In the genomic region with DNA sequence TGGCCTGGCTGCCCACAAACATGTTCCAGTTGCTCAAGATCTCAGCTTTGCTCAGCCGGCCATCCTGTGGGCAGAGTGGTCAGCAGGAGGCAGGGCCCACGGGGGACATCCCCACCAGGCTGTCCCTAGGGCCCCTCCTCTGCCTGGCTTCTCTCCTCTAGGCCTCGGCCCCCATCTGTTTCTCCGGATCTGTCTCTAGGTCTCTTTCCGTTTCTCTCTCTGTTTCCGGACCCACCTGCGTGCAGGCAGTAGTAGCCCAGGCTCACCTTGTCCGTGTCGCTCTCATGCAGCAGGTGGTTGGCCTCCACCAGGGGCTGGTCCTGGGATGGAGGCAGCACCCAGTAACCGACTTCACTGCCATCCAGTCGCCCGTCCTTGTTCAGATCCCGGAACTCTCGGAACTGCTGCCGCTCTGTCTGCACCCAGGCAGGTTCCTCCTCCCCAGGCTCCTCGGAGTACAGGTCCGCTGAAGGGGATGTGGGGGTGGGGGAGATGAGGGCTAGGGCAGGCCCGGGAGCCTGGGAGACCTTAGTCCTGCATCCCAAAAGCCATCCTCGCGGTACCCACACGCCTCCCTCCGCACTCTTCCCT, we compare ENCODE assay signal across 9 mouse cellular contexts. TPM values are rescaled to one million over a fixed set of nuclear protein-coding genes. Genes with fewer than 3 reads are reported as not detected.
DNase-seq lines count a peak whose midpoint lies in the region; ATAC-seq and TF ChIP-seq lines count a peak whose summit lies in the region.
"Had no signal": no experiment of that assay in that cellular context is flagged by ENCODE, and none has a peak within 500 bp of the region (broad histone marks: within the 10 kb centered on the region; RNA-seq: fewer than 3 reads in every experiment).

No protein-coding gene starts in this region.

- H3K4me2 ChIP-seq in lung, embryonic 16.5 days (ENCODE audit: low read depth, low read length), result no peak overlapping the region
- no peak overlapping the region for H3K4me2 ChIP-seq in embryonic facial prominence, embryonic 14.5 days (ENCODE audit: low read depth, low read length)
- no peak overlapping the region for H3K4me2 ChIP-seq in myocyte (ENCODE audit: low read depth)
- H3K4me2 ChIP-seq: midbrain, embryonic 12.5 days had no signal

- H3K27me3 ChIP-seq in lung, embryonic 16.5 days (ENCODE audit: control insufficient read depth, insufficient read depth, low read depth, low read length), result no peaks in the 10 kb centered on the region
- no peaks in the 10 kb centered on the region for H3K27me3 ChIP-seq in embryonic facial prominence, embryonic 14.5 days (replicated peaks; ENCODE audit: control insufficient read depth, insufficient read depth, low read length)
- no peaks in the 10 kb centered on the region for H3K27me3 ChIP-seq in myocyte (ENCODE audit: control insufficient read depth, insufficient read depth, insufficient read length)
- H3K27me3 ChIP-seq: midbrain, embryonic 12.5 days had no signal

- no peak for TF ChIP-seq POLR2A in myocyte (IDR thresholded peaks at IDR 0.05; ENCODE audit: insufficient read length, low read depth)

- peak overlapping the region; percentile 10 for H3K4me3 ChIP-seq in gastrocnemius, adult 2 months
- H3K4me3 ChIP-seq in lung, embryonic 16.5 days (ENCODE audit: low read length), result no peak overlapping the region
- H3K4me3 ChIP-seq in embryonic facial prominence, embryonic 14.5 days (ENCODE audit: low read depth, low read length), result no peak overlapping the region; the same call in 1 of the 2 replicates
- no peak overlapping the region for H3K4me3 ChIP-seq in myocyte
- H3K4me3 ChIP-seq: midbrain, embryonic 12.5 days had no signal

- peak overlapping the region; percentile 33 for H3ac ChIP-seq in myocyte (ENCODE audit: control insufficient read depth, insufficient read length)

- no peaks in the 10 kb centered on the region for H3K9me3 ChIP-seq in lung, embryonic 16.5 days (ENCODE audit: control insufficient read depth, low read length)
- H3K9me3 ChIP-seq in embryonic facial prominence, embryonic 14.5 days (ENCODE audit: control insufficient read depth, low read length), result no peaks in the 10 kb centered on the region
- H3K9me3 ChIP-seq: midbrain, embryonic 12.5 days had no signal

- DNase-seq in gastrocnemius, adult 2 months, result no peak
- DNase-seq in gastrocnemius, adult 8-10 months (ENCODE audit: low spot score in 2 of 2), result no peak
- DNase-seq in lung, postnatal 10 days, result no peak
- no peak for DNase-seq in embryonic facial prominence, embryonic 14.5 days (ENCODE audit: low spot score)
- no peak for DNase-seq in embryo, embryonic 10 days (ENCODE audit: low spot score)
- DNase-seq in testis, postnatal 10 days (ENCODE audit: low spot score), result no peak

- H3K36me3 ChIP-seq in lung, embryonic 16.5 days (ENCODE audit: control insufficient read depth, insufficient read depth, low read length), result peaks cover 34% of the 10 kb centered on the region
- peaks cover 66% of the 10 kb centered on the region for H3K36me3 ChIP-seq in embryonic facial prominence, embryonic 14.5 days (ENCODE audit: control insufficient read depth, insufficient read depth, low read length)
- H3K36me3 ChIP-seq in myocyte (ENCODE audit: control insufficient read depth, insufficient read depth), result no peaks in the 10 kb centered on the region

- peaks cover 7% of the 10 kb centered on the region; the same call in 1 of the 2 replicates for H3K4me1 ChIP-seq in lung, embryonic 16.5 days (replicated peaks; ENCODE audit: control insufficient read depth, insufficient read depth, low read length)
- H3K4me1 ChIP-seq in embryonic facial prominence, embryonic 14.5 days (ENCODE audit: control insufficient read depth, insufficient read depth, low read length), result peaks cover 4% of the 10 kb centered on the region; the same call in 1 of the 2 replicates
- H3K4me1 ChIP-seq: midbrain, embryonic 12.5 days had no signal

- ATAC-seq in lung, embryonic 16.5 days (ENCODE audit: low read depth), result no peak
- no peak for ATAC-seq in embryonic facial prominence, embryonic 14.5 days (ENCODE audit: low read depth)

- H3K27ac ChIP-seq in gastrocnemius, adult 2 months, result peak overlapping the region; percentile 85
- 0 out of 2 replicates have a peak overlapping the region, but pooled peaks have one; percentile 16 for H3K27ac ChIP-seq in lung, embryonic 16.5 days (ENCODE audit: low read length)
- H3K27ac ChIP-seq in embryonic facial prominence, embryonic 14.5 days (replicated peaks; ENCODE audit: low read depth, low read length), result no peak overlapping the region
- H3K27ac ChIP-seq: midbrain, embryonic 12.5 days had no signal

- TF ChIP-seq CTCF in gastrocnemius, adult 2 months (IDR thresholded peaks at IDR 0.05), result no peak

- 75% methylated on average over 22 of the region's 22 CpGs for WGBS in lung, embryonic 16.5 days
- 82% methylated on average over 21 of the region's 22 CpGs for WGBS in embryonic facial prominence, embryonic 14.5 days

- no peaks in the 10 kb centered on the region for H3K79me2 ChIP-seq in myocyte (ENCODE audit: control insufficient read depth, insufficient read depth)

- peak overlapping the region; percentile 13; the same call in 1 of the 2 replicates for H3K9ac ChIP-seq in lung, embryonic 16.5 days (ENCODE audit: low read length)
- 0 out of 2 replicates have a peak overlapping the region, but pooled peaks have one; percentile 1 for H3K9ac ChIP-seq in embryonic facial prominence, embryonic 14.5 days (ENCODE audit: low read depth, low read length)
- H3K9ac ChIP-seq: midbrain, embryonic 12.5 days had no signal

- intact Hi-C loops in gastrocnemius, adult 2 months (cut with DNase I), result loop anchor here (2.0 to 5.0 kb wide), 2 partner anchors 19 to 39 kb away; partner anchors contain the start of genes Fcgrt and Rps11

TF ChIP-seq in myocyte, 11 proteins besides CTCF, POLR2A, EP300 and RAD21:
- no peak for TF ChIP-seq CEBPB (IDR thresholded peaks at IDR 0.05; ENCODE audit: insufficient read depth, poor library complexity, severe bottlenecking)
- no peak for TF ChIP-seq USF1 (IDR thresholded peaks at IDR 0.05; ENCODE audit: low read depth)
- no peak for TF ChIP-seq POLR2AphosphoS2 (IDR thresholded peaks at IDR 0.05; ENCODE audit: insufficient read length, low read depth)
- TF ChIP-seq E2F4 (IDR thresholded peaks at IDR 0.05; ENCODE audit: insufficient read depth), result no peak
- TF ChIP-seq MYOD1 (IDR thresholded peaks at IDR 0.05; ENCODE audit: control insufficient read depth in 1 of 3, insufficient read length in 2 of 3, low read depth in 2 of 3), result no peak
- TF ChIP-seq REST (IDR thresholded peaks at IDR 0.05; ENCODE audit: insufficient read depth, insufficient read length), result no peak
- no peak for TF ChIP-seq MAX (IDR thresholded peaks at IDR 0.05; ENCODE audit: low read depth)
- no peak for TF ChIP-seq TCF12 (IDR thresholded peaks at IDR 0.05; ENCODE audit: insufficient read depth, poor library complexity, severe bottlenecking)

RNA-seq across cellular contexts. Expression of gene Rcn3, which starts 8.6 kb away (rescaled TPM):
- total RNA-seq in gastrocnemius, adult 2 months (2021), result 10 to 100 TPM in 1 of 2 experiments, 1 to 10 TPM in 1; 7.2 to 20.2 TPM
- 10 to 100 TPM in 1 of 4 experiments, 1 to 10 TPM in 3; 4.1 to 10.2 (median 7.5) TPM for total RNA-seq in gastrocnemius, adult 8-10 months (2022)
- 308 and 326 TPM in 2 replicates for polyA plus RNA-seq in lung, embryonic 16.5 days (2015; fragmentation: Nextera tagmentation; extraction: Ambion mirVana)
- 587 and 592 TPM in 2 replicates for polyA plus RNA-seq in embryonic facial prominence, embryonic 14.5 days (2014; fragmentation: Nextera tagmentation; extraction: Ambion mirVana)
- polyA plus RNA-seq in myocyte (2012; fragmentation: generic; extraction: Trizol), result 123 TPM

RNA-seq across cellular contexts. Expression of gene Fcgrt, which starts 20.3 kb away (rescaled TPM):
- total RNA-seq in gastrocnemius, adult 2 months (2021), result 10 to 100 TPM; 33.6 to 38.5 TPM
- 10 to 100 TPM; 23.8 to 37.0 (median 30.0) TPM for total RNA-seq in gastrocnemius, adult 8-10 months (2022)
- 93.7 and 97.1 TPM in 2 replicates for polyA plus RNA-seq in lung, embryonic 16.5 days (2015; fragmentation: Nextera tagmentation; extraction: Ambion mirVana)
- 120 and 129 TPM in 2 replicates for polyA plus RNA-seq in embryonic facial prominence, embryonic 14.5 days (2014; fragmentation: Nextera tagmentation; extraction: Ambion mirVana)
- 67.2 TPM for polyA plus RNA-seq in myocyte (2012; fragmentation: generic; extraction: Trizol)

RNA-seq across cellular contexts. Expression of gene Prrg2, which starts 20.9 kb away (rescaled TPM):
- 10 to 100 TPM in 1 of 2 experiments, 1 to 10 TPM in 1; 8.1 to 11.0 TPM for total RNA-seq in gastrocnemius, adult 2 months (2021)
- total RNA-seq in gastrocnemius, adult 8-10 months (2022), result 10 to 100 TPM in 2 of 4 experiments, 1 to 10 TPM in 2; 7.2 to 13.3 (median 10.6) TPM
- polyA plus RNA-seq in lung, embryonic 16.5 days (2015; fragmentation: Nextera tagmentation; extraction: Ambion mirVana), result 28.7 and 31.9 TPM in 2 replicates
- polyA plus RNA-seq in embryonic facial prominence, embryonic 14.5 days (2014; fragmentation: Nextera tagmentation; extraction: Ambion mirVana), result 20.9 and 22.2 TPM in 2 replicates
- polyA plus RNA-seq in myocyte (2012; fragmentation: generic; extraction: Trizol), result 12.9 TPM

RNA-seq across cellular contexts. Expression of gene Nosip, which starts 21.2 kb away (rescaled TPM):
- 10 to 100 TPM; 30.2 to 32.9 TPM for total RNA-seq in gastrocnemius, adult 2 months (2021)
- total RNA-seq in gastrocnemius, adult 8-10 months (2022), result 10 to 100 TPM; 24.5 to 31.0 (median 28.2) TPM
- 72.5 and 77.8 TPM in 2 replicates for polyA plus RNA-seq in lung, embryonic 16.5 days (2015; fragmentation: Nextera tagmentation; extraction: Ambion mirVana)
- 59.1 and 63.3 TPM in 2 replicates for polyA plus RNA-seq in embryonic facial prominence, embryonic 14.5 days (2014; fragmentation: Nextera tagmentation; extraction: Ambion mirVana)
- polyA plus RNA-seq in myocyte (2012; fragmentation: generic; extraction: Trizol), result 66.1 TPM

RNA-seq across cellular contexts. Expression of gene Prr12, which starts 30.7 kb away (rescaled TPM):
- 10 to 100 TPM; 12.8 to 16.1 TPM for total RNA-seq in gastrocnemius, adult 2 months (2021)
- total RNA-seq in gastrocnemius, adult 8-10 months (2022), result 10 to 100 TPM; 15.3 to 17.5 (median 15.9) TPM
- polyA plus RNA-seq in lung, embryonic 16.5 days (2015; fragmentation: Nextera tagmentation; extraction: Ambion mirVana), result 9.2 TPM in 2 replicates
- 12.8 and 13.7 TPM in 2 replicates for polyA plus RNA-seq in embryonic facial prominence, embryonic 14.5 days (2014; fragmentation: Nextera tagmentation; extraction: Ambion mirVana)
- polyA plus RNA-seq in myocyte (2012; fragmentation: generic; extraction: Trizol), result 10.2 TPM
